Mouse (Mus musculus): ENCODE measurements around the gene Sema5a. TPM values are rescaled to one million over a fixed set of nuclear protein-coding genes. Genes with fewer than 3 reads are reported as not detected.

Gene Sema5a
- polyA plus RNA-seq, 1 experiment from 2014 or later, result 26.3 TPM

DNA sequence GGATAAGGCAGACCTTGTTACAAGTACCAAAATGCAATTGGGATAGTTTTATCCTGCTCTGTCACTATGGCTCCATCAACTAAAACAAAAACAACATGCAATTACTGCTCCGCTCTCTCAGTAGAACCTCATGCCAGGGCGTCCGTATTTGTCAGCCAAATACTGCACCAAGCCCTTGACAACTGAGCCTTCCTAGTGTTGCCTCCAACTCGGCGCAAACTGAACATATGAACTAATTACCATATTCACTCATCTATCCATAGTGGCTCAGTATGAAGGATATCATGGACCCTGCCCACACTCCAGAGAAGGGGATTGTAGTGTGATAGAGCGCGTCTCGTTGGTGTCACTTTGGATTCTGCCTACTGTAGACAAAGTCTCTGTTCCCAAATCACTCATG is 389.1 kb downstream of the Sema5a start:
- no peaks in the 10 kb centered on the region for H3K9me3 ChIP-seq (replicated peaks)
- 96% methylated on average over 8 of the region's 8 CpGs for WGBS
- H3K4me1 ChIP-seq, result peaks cover 8% of the 10 kb centered on the region
- H3K4me2 ChIP-seq, result no peak overlapping the region
- no peaks in the 10 kb centered on the region for H3K36me3 ChIP-seq
- no peak overlapping the region for H3K9ac ChIP-seq
- ATAC-seq (replicated peaks; ENCODE audit: low FRiP score), result no peak
- H3K27ac ChIP-seq, result no peak overlapping the region
- H3K4me3 ChIP-seq (replicated peaks), result no peak overlapping the region
- H3K27me3 ChIP-seq, result no peaks in the 10 kb centered on the region

DNA sequence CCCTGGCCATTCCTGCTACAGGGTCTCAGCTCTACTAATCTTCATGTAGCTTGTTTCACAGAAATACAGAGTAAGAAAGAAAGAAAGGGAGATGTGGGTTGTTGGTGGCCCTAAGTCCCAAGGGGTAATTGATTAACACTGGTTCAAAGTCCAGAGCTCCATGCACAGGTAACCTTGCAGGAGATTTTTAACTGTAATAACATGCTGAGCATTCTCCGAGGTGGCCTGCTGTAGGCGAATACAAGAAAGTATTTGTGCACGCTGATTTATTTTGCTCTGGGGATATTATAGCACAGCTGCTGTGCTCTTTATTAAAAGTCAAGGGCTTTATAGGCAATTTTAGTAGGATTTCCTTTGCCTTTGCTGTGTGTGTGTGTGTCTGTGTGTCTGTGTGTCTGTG is 393.3 kb downstream of the Sema5a start:
- peak overlapping the region; percentile 58 for H3K27ac ChIP-seq
- H3K36me3 ChIP-seq, result 0 out of 2 replicates have a peak, but pooled peaks cover 10% of the 10 kb centered on the region
- no peak for ATAC-seq (replicated peaks; ENCODE audit: low FRiP score)
- no peak overlapping the region for H3K4me3 ChIP-seq (replicated peaks)
- H3K9me3 ChIP-seq (replicated peaks), result no peaks in the 10 kb centered on the region
- H3K27me3 ChIP-seq, result no peaks in the 10 kb centered on the region
- H3K4me2 ChIP-seq, result no peak overlapping the region
- peaks cover 8% of the 10 kb centered on the region for H3K4me1 ChIP-seq
- no peak overlapping the region for H3K9ac ChIP-seq
- 40% methylated on average over 3 of the region's 3 CpGs for WGBS

DNA sequence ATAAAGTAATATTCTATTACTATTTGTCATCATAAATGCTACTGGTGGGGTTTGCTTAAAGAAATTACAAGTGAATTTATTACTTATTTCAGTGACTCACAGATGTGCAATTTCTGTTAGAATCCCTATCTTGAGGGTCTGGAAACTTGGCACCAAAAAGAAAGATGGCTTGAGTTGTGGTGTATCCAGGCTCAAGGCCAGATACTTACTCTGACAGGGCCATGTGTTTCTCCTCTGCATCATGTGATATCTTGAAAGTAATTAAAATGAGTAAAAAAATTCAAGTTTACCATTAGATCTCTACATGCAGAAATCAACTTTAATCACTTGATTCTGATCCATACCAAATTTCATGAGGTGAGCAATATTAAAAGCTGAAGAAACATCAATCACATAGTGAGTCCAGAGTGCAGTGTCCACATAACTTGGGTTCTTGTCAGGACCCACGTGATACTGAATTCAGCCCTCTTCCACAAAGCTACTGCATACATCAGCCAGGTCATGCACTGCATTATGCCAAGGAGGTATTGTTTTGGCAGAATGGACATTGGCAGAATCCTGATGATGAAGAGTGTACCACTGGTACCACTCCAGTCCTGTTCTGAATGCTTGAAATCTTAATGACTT is 402.6 kb downstream of the Sema5a start:
- H3K4me1 ChIP-seq, result no peaks in the 10 kb centered on the region
- H3K9ac ChIP-seq, result no peak overlapping the region
- no peaks in the 10 kb centered on the region for H3K36me3 ChIP-seq
- no peaks in the 10 kb centered on the region for H3K9me3 ChIP-seq (replicated peaks)
- no peak overlapping the region for H3K4me2 ChIP-seq
- no peak overlapping the region for H3K27ac ChIP-seq
- WGBS, result 50% methylated on average over 1 of the region's 1 CpGs
- no peaks in the 10 kb centered on the region for H3K27me3 ChIP-seq
- H3K4me3 ChIP-seq (replicated peaks), result no peak overlapping the region
- no peak for ATAC-seq (replicated peaks; ENCODE audit: low FRiP score)

DNA sequence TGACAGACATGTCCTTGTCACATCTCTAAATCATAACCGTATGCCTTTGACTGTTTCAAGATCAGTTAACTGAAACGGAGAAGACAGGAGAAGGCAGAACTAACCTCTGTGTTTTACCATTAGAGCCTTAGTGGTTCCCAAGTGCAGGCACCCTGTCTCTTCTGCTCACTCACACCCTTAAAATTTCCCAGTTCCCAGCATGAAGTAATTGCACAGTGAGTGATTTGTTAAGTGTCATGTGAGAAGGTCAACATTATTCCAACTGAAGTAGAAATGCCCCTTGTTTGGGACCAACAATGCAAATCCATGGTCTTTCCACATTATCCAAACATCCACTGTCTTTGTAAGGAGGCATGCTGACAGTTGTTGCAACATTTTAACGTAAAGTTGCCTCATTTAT is 409.4 kb downstream of the Sema5a start:
- no peak overlapping the region for H3K9ac ChIP-seq
- no peaks in the 10 kb centered on the region for H3K27me3 ChIP-seq
- no peaks in the 10 kb centered on the region for H3K9me3 ChIP-seq (replicated peaks)
- no peak overlapping the region for H3K27ac ChIP-seq
- ATAC-seq (replicated peaks; ENCODE audit: low FRiP score), result no peak
- no peaks in the 10 kb centered on the region; the same call in 1 of the 2 replicates for H3K36me3 ChIP-seq
- no peak overlapping the region for H3K4me3 ChIP-seq (replicated peaks)
- H3K4me2 ChIP-seq, result no peak overlapping the region
- 85% methylated on average over 3 of the region's 3 CpGs for WGBS
- no peaks in the 10 kb centered on the region for H3K4me1 ChIP-seq

DNA sequence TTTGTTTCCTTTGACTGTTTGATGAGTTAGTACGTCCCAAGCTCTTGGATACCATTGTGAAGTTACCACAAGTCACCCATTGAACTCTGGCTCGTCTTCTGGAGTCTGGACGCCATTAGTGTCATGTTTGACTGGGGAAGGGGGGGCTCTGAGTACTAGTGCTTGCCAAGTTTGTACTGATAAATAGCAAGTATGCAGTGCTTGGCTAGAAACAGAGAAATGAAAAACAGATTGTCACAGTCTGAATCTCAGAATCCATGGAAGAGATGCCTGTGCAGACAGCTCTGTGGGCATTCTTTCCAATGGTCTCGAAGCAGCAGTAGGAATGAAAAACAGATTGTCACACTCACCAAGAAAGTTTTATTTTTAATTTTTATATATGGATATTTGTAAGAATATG is 411.4 kb downstream of the Sema5a start:
- Histone ChIP-seq H3K9me3 (replicated peaks) (no peaks in the 10 kb centered on the region), H3K27ac (no peak overlapping the region), H3K9ac (no peak overlapping the region), H3K4me1 (no peaks in the 10 kb centered on the region), H3K36me3 (no peaks in the 10 kb centered on the region; the same call in 1 of the 2 replicates), H3K4me2 (no peak overlapping the region), H3K4me3 (replicated peaks) (no peak overlapping the region), H3K27me3 (no peaks in the 10 kb centered on the region)
- 70% methylated on average over 4 of the region's 4 CpGs for WGBS
- no peak for ATAC-seq (replicated peaks; ENCODE audit: low FRiP score)

DNA sequence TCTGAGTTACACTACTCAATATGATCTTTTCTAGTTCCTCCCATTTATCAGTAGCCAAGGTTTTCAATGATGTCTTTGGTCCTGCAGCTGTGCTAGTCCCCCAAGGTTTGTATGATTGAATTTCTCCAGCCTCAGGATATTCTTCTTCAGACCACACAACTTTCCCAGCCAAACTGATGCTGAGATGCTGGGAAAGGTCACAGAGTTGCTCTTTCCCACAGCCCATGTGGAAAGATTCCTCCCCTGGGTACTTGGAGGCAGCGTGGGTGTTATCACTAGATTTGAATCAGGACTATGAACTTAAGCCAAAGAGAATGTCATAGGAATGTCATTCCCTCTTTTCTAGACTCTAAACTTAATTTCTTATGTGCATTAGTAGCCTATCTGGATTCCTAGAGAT is 431.8 kb downstream of the Sema5a start:
- WGBS, result 80% methylated on average over 1 of the region's 1 CpGs
- no peak overlapping the region for H3K9ac ChIP-seq
- no peaks in the 10 kb centered on the region for H3K4me1 ChIP-seq
- no peak overlapping the region for H3K4me2 ChIP-seq
- no peaks in the 10 kb centered on the region for H3K9me3 ChIP-seq (replicated peaks)
- H3K4me3 ChIP-seq (replicated peaks), result no peak overlapping the region
- ATAC-seq (replicated peaks; ENCODE audit: low FRiP score), result no peak
- H3K36me3 ChIP-seq, result no peaks in the 10 kb centered on the region; the same call in 1 of the 2 replicates
- no peaks in the 10 kb centered on the region for H3K27me3 ChIP-seq
- no peak overlapping the region for H3K27ac ChIP-seq

DNA sequence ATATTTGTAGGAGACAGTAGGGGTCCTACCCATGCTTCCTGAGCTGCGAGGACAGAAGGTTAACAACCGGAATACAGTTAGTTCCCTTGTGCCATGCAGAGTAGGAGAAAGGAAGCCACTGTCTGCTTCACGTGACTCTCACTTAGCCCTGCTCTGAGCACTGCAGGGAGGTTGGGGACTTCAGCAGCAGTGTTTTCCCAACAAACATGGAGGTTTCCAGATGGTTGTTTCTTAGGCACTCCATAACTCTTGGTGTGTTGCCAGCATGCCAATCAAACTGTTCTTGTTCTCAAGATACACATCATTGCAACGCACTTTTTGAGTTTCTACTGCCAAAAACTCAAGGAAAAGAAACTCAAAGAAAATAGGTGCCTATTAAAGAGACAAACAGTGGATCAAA is 440.5 kb downstream of the Sema5a start:
- 78% methylated on average over 4 of the region's 4 CpGs for WGBS
- H3K27me3 ChIP-seq, result no peaks in the 10 kb centered on the region
- no peak overlapping the region for H3K4me3 ChIP-seq (replicated peaks)
- no peak for ATAC-seq (replicated peaks; ENCODE audit: low FRiP score)
- H3K9me3 ChIP-seq (replicated peaks), result no peaks in the 10 kb centered on the region
- peaks cover 12% of the 10 kb centered on the region; the same call in 1 of the 2 replicates for H3K36me3 ChIP-seq
- no peak overlapping the region for H3K27ac ChIP-seq
- no peak overlapping the region for H3K9ac ChIP-seq
- no peak overlapping the region for H3K4me2 ChIP-seq
- no peaks in the 10 kb centered on the region for H3K4me1 ChIP-seq

DNA sequence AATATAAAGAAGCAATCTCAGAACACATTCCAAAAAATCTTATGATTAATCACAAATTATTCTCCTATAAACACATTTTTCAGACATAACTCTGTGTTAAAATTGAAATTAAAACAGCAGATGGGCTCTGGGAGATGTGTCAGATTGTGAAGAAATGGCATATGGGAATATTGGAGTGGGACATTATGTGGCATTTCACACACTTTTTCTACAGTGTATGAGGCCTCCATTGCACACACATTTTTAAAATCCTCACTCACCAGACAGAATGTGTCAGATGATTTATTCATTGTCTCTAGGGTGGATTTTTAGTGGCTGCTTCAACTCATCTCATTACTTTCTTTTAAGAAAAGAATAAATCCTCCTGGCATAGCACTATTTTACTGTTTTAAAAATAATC is 446.4 kb downstream of the Sema5a start:
- Histone ChIP-seq H3K27ac (no peak overlapping the region), H3K36me3 (peaks cover 9% of the 10 kb centered on the region; the same call in 1 of the 2 replicates), H3K9ac (no peak overlapping the region), H3K27me3 (no peaks in the 10 kb centered on the region), H3K4me3 (replicated peaks) (no peak overlapping the region), H3K9me3 (replicated peaks) (no peaks in the 10 kb centered on the region), H3K4me1 (no peaks in the 10 kb centered on the region), H3K4me2 (no peak overlapping the region)
- ATAC-seq (replicated peaks; ENCODE audit: low FRiP score), result no peak

DNA sequence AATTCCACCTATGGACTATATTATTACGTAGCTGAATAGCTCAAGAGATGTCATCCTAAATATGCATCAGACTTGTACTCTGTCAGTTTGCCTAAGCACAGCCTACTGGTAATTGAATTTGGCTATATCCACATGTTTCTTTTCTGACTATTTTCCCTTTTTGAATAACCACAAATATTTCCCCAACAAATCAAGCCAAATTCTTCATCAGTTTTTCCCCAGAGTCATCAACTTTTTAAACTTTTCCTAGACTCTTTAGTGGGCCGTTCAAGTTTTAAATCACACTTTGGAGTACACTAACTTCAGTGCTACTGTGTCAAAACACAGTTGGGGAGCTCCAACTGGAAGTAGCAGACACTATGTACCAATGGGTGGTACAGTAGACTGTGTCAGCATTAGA is 448.4 kb downstream of the Sema5a start:
- no peak overlapping the region for H3K27ac ChIP-seq
- 0 out of 2 replicates have a peak, but pooled peaks cover 3% of the 10 kb centered on the region for H3K36me3 ChIP-seq
- H3K4me3 ChIP-seq (replicated peaks), result no peak overlapping the region
- ATAC-seq (replicated peaks; ENCODE audit: low FRiP score), result no peak
- H3K4me2 ChIP-seq, result no peak overlapping the region
- no peaks in the 10 kb centered on the region for H3K9me3 ChIP-seq (replicated peaks)
- 73% methylated on average over 2 of the region's 2 CpGs for WGBS
- no peaks in the 10 kb centered on the region for H3K27me3 ChIP-seq
- no peaks in the 10 kb centered on the region for H3K4me1 ChIP-seq
- H3K9ac ChIP-seq, result no peak overlapping the region

DNA sequence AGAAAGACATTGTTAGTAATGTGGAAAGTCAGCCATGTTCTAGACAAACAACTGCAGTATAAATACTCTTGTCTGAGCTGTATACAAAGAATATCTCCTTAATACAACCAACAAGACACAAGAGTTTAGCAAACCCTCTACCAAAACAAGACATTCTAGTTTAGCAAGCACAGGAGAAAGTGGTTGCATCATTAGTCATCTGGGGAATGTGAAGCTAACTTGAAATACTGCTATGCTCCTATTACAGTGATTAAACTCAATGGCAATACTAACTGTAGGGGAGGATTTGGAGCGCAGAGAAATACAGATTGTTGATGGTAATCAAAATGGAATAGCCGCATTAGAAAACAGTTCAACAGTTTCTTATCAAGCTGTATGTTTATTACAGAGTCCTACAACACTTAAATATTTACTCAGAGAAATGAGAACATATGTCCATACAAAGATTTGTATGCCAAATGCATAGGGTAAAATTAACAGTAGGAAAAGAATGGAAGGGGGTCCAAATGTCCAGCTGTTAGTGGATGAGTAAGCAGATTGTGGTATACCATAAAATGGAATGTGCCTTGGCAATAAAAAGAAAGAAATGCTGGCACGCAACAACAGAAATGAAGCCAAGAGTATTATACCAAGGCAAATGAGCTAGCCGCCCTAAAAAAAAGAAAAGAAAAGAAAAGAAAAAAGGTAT is 472.8 kb downstream of the Sema5a start:
- ATAC-seq (replicated peaks; ENCODE audit: low FRiP score), result no peak
- Histone ChIP-seq H3K4me1 (no peaks in the 10 kb centered on the region), H3K36me3 (no peaks in the 10 kb centered on the region), H3K4me2 (no peak overlapping the region), H3K4me3 (replicated peaks) (no peak overlapping the region), H3K9me3 (replicated peaks) (no peaks in the 10 kb centered on the region), H3K9ac (no peak overlapping the region), H3K27me3 (no peaks in the 10 kb centered on the region), H3K27ac (no peak overlapping the region)
- 83% methylated on average over 4 of the region's 4 CpGs for WGBS

DNA sequence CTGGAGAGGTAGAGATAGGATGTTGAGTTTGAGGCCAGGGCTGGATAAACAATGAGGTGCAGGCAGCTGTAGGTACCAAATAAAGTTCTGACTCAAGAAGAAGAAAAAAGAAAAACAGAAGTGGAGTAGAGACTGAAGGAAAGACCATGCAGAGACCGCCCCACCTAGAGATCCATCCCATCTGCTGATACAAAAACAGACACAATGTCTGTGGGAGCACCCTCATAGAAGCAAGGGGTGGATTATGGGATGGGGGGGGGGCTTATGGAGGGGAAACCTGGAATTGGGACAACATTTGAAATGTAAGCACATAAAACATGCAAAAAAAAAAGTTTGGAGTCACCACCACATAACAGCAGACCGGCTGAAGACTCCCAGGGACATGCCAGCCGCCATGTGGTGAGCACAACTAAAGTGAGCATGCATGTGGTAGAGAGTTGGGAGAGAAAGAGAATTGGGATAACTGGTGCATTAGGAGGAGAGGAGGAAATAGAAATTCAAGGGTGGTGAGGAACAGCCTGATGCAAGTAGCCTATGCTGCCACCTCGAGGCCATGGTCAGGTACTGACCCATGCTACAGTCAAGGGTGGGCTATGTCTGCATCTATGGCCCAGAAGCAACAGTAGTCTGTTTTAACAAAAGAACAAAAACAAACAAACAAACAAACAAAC is 473.8 kb downstream of the Sema5a start:
- H3K9me3 ChIP-seq (replicated peaks), result no peaks in the 10 kb centered on the region
- H3K4me1 ChIP-seq, result no peaks in the 10 kb centered on the region
- H3K9ac ChIP-seq, result no peak overlapping the region
- no peak overlapping the region for H3K27ac ChIP-seq
- H3K36me3 ChIP-seq, result no peaks in the 10 kb centered on the region
- H3K4me2 ChIP-seq, result no peak overlapping the region
- no peaks in the 10 kb centered on the region for H3K27me3 ChIP-seq
- ATAC-seq (replicated peaks; ENCODE audit: low FRiP score), result peak; percentile 69; the same call in 1 of the 2 replicates
- no peak overlapping the region for H3K4me3 ChIP-seq (replicated peaks)
- 41% methylated on average over 4 of the region's 4 CpGs for WGBS

DNA sequence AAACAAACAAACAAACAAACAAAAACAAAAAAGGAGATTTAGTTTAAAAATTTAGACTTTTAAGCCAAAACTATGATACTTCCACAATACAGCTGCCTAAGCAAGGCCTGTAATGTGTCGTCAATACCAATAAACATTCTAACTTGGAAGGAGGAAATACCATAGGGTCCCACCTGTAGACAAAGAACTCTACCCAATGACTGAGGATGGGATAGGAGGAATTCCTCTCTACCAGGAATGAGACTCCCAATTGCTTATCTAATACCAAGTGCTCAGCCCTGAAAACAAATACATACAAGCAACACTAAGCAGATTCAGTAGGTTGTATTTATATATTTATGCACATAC is 474.3 kb downstream of the Sema5a start:
- Histone ChIP-seq H3K36me3 (no peaks in the 10 kb centered on the region), H3K9me3 (replicated peaks) (no peaks in the 10 kb centered on the region), H3K4me2 (no peak overlapping the region), H3K27ac (no peak overlapping the region), H3K9ac (no peak overlapping the region), H3K27me3 (no peaks in the 10 kb centered on the region), H3K4me1 (no peaks in the 10 kb centered on the region), H3K4me3 (replicated peaks) (no peak overlapping the region)
- WGBS, result 94% methylated on average over 1 of the region's 1 CpGs
- ATAC-seq (replicated peaks; ENCODE audit: low FRiP score), result no peak

Data from kidney, embryonic 15.5 days (tissue).